Mouse (Mus musculus) MEL (cell line): ENCODE measurements around the gene Zswim7. TPM values are rescaled to one million over a fixed set of nuclear protein-coding genes. Genes with fewer than 3 reads are reported as not detected.

Experiments
- DNase-seq: peaks from one replicate; pipeline ENCODE4 v3.0.0; 2011; ENCODE audit warnings: low read depth, low spot score
- H3K27ac ChIP-seq: 2 replicates; pipeline ENCODE4 v1.5.1; 2012; ENCODE audit warnings: low read depth, mild to moderate bottlenecking, control low read depth, low read length, moderate library complexity; ENCODE audit not compliant: control insufficient read depth
- H3K27me3 ChIP-seq, 2 experiments: fragments of 150-350 bp in 1 of 2; sonication (generic) in 1 of 2; 2 replicates each; pipeline ENCODE4 v1.6.1; 2012; ENCODE audit warnings: low read length in 2 of 2, mild to moderate bottlenecking in 2 of 2, improper control_type of control experiment in 1 of 2, moderate library complexity in 1 of 2; ENCODE audit not compliant: insufficient read depth in 2 of 2, control insufficient read depth in 1 of 2
- H3K36me3 ChIP-seq, 2 experiments: 2 replicates each; pipeline ENCODE4 v1.6.1; 2012 to 2014; ENCODE audit warnings: low read length in 2 of 2, improper control_type of control experiment in 1 of 2, inconsistent platforms in 1 of 2, mild to moderate bottlenecking in 1 of 2; ENCODE audit not compliant: insufficient read depth in 2 of 2, control insufficient read depth in 1 of 2
- H3K4me1 ChIP-seq, 2 experiments: fragments of 150-350 bp in 1 of 2; sonication (generic) in 1 of 2; 2 replicates each; pipeline ENCODE4 v1.6.1; 2012; ENCODE audit warnings: low read length in 2 of 2, improper control_type of control experiment in 1 of 2, mild to moderate bottlenecking in 1 of 2; ENCODE audit not compliant: insufficient read depth in 2 of 2, control insufficient read depth in 1 of 2
- H3K4me3 ChIP-seq, 2 experiments: fragments of 150-350 bp in 1 of 2; sonication (generic) in 1 of 2; 2 replicates each; pipeline ENCODE4 v1.5.1; 2012; ENCODE audit warnings: low read depth in 2 of 2, low read length in 2 of 2, mild to moderate bottlenecking in 2 of 2, moderate library complexity in 2 of 2, control low read depth in 1 of 2, improper control_type of control experiment in 1 of 2; ENCODE audit not compliant: control insufficient read depth in 1 of 2, insufficient read depth in 1 of 2
- H3K79me2 ChIP-seq: 2 replicates; pipeline ENCODE4 v1.6.1; 2012; ENCODE audit warnings: mild to moderate bottlenecking, low read length, moderate library complexity; ENCODE audit not compliant: control insufficient read depth, poor library complexity, insufficient read depth
- H3K9ac ChIP-seq: 2 replicates; pipeline ENCODE4 v1.6.1; 2012; ENCODE audit warnings: low read depth, mild to moderate bottlenecking, control low read depth, low read length, moderate library complexity; ENCODE audit not compliant: control insufficient read depth, poor library complexity, severe bottlenecking
- H3K9me3 ChIP-seq: fragments of 150-350 bp; sonication (generic); replicated peaks from 2 replicates; pipeline ENCODE4 v1.6.1; 2012; ENCODE audit warnings: mild to moderate bottlenecking, low read length, improper control_type of control experiment, moderate library complexity; ENCODE audit not compliant: insufficient read depth
- BHLHE40 ChIP-seq: IDR thresholded peaks from 2 replicates; pipeline ENCODE4 v1.6.1; 2012; ENCODE audit warnings: low read depth, mild to moderate bottlenecking, inconsistent platforms, low read length, improper control_type of control experiment, borderline replicate concordance
- CTCF ChIP-seq, 3 experiments: IDR thresholded peaks in 2 of 3; conservative IDR thresholded peaks in 1 of 3; 2 replicates each; pipeline ENCODE4 v1.5.1; 2011 to 2012; ENCODE audit warnings: low read length in 3 of 3, low read depth in 2 of 3, mild to moderate bottlenecking in 2 of 3, improper control_type of control experiment in 1 of 3, inconsistent platforms in 1 of 3, mixed read lengths in 1 of 3, moderate library complexity in 1 of 3; ENCODE audit not compliant: control insufficient read depth in 1 of 3, insufficient read depth in 1 of 3, poor library complexity in 1 of 3, severe bottlenecking in 1 of 3
- E2F4 ChIP-seq: IDR thresholded peaks from 2 replicates; pipeline ENCODE4 v1.6.1; 2011; ENCODE audit warnings: low read depth, low read length, improper control_type of control experiment, borderline replicate concordance
- ELF1 ChIP-seq: IDR thresholded peaks from 2 replicates; pipeline ENCODE4 v1.6.1; 2014; ENCODE audit warnings: low read depth, mild to moderate bottlenecking, inconsistent platforms, low read length, improper control_type of control experiment, moderate library complexity
- EP300 ChIP-seq, 2 experiments: IDR thresholded peaks; 2 replicates each; pipeline ENCODE4 v1.6.1; 2011; ENCODE audit warnings: improper control_type of control experiment in 2 of 2, low read length in 2 of 2, low read depth in 1 of 2, mild to moderate bottlenecking in 1 of 2
- GABPA ChIP-seq: IDR thresholded peaks from 2 replicates; pipeline ENCODE4 v1.6.1; 2012; ENCODE audit warnings: low read depth, mild to moderate bottlenecking, inconsistent platforms, low read length, improper control_type of control experiment, moderate library complexity
- HCFC1 ChIP-seq: IDR thresholded peaks from 2 replicates; pipeline ENCODE4 v1.6.1; 2012; ENCODE audit warnings: low read depth, mild to moderate bottlenecking, inconsistent platforms, low read length, improper control_type of control experiment, moderate library complexity
- KAT2A ChIP-seq: conservative IDR thresholded peaks from 2 replicates; pipeline ENCODE4 v1.6.1; 2012; ENCODE audit warnings: low read depth, low read length, improper control_type of control experiment, inconsistent platforms
- MAX ChIP-seq: IDR thresholded peaks from 2 replicates; pipeline ENCODE4 v1.6.1; 2011; ENCODE audit warnings: low read length, improper control_type of control experiment
- MEF2A ChIP-seq: IDR thresholded peaks from 2 replicates; pipeline ENCODE4 v1.6.1; 2014; ENCODE audit warnings: low read depth, mild to moderate bottlenecking, inconsistent platforms, low read length, improper control_type of control experiment; ENCODE audit not compliant: poor library complexity, insufficient replicate concordance, severe bottlenecking; ENCODE audit errors: extremely low read depth
- MXI1 ChIP-seq: IDR thresholded peaks from 2 replicates; pipeline ENCODE4 v1.6.1; 2011; ENCODE audit warnings: mild to moderate bottlenecking, low read depth, low read length, improper control_type of control experiment
- NRF1 ChIP-seq: IDR thresholded peaks from 2 replicates; pipeline ENCODE4 v1.6.1; 2014; ENCODE audit warnings: low read depth, mild to moderate bottlenecking, inconsistent platforms, low read length, improper control_type of control experiment, moderate library complexity; ENCODE audit not compliant: poor library complexity, insufficient read depth, severe bottlenecking
- POLR2A ChIP-seq, 2 experiments: IDR thresholded peaks; 2 replicates each; pipeline ENCODE4 v1.6.1; 2011 to 2012; ENCODE audit warnings: low read length in 2 of 2, mild to moderate bottlenecking in 2 of 2, control low read depth in 1 of 2, improper control_type of control experiment in 1 of 2, low read depth in 1 of 2, moderate library complexity in 1 of 2; ENCODE audit not compliant: control insufficient read depth in 1 of 2, insufficient read depth in 1 of 2, poor library complexity in 1 of 2
- RCOR1 ChIP-seq: IDR thresholded peaks from 2 replicates; pipeline ENCODE4 v1.6.1; 2012; ENCODE audit warnings: low read depth, mild to moderate bottlenecking, inconsistent platforms, low read length, improper control_type of control experiment
- TAL1 ChIP-seq: IDR thresholded peaks from 2 replicates; pipeline ENCODE4 v1.6.1; 2012; ENCODE audit warnings: mild to moderate bottlenecking, inconsistent platforms, low read length, moderate library complexity, mixed read lengths
- TBP ChIP-seq: IDR thresholded peaks from 2 replicates; pipeline ENCODE4 v1.8.0; 2011; ENCODE audit warnings: low read depth, low read length, improper control_type of control experiment
- ZC3H11A ChIP-seq: IDR thresholded peaks from 2 replicates; pipeline ENCODE4 v1.6.1; 2012; ENCODE audit warnings: low read depth, mild to moderate bottlenecking, inconsistent platforms, low read length, improper control_type of control experiment
- ZMIZ1 ChIP-seq: IDR thresholded peaks from 2 replicates; pipeline ENCODE4 v1.6.1; 2012; ENCODE audit warnings: low read depth, mild to moderate bottlenecking, inconsistent platforms, low read length, improper control_type of control experiment, moderate library complexity
- ZNF384 ChIP-seq: IDR thresholded peaks from 2 replicates; pipeline ENCODE4 v1.6.1; 2012; ENCODE audit warnings: low read depth, mild to moderate bottlenecking, inconsistent platforms, low read length, improper control_type of control experiment
- polyA plus RNA-seq, 2 experiments: library from polyadenylated mRNA; stranded (reverse) in 1 of 2; unstranded in 1 of 2; fragments of >175 nt in 1 of 2; fragments of >200 nt in 1 of 2; gene quantifications; 2 replicates each; pipeline versions ENCODE4 v1.2.1 to v1.2.4; 2012; ENCODE audit warnings: low replicate concordance in 2 of 2, low read depth in 1 of 2; ENCODE audit not compliant: insufficient read length in 2 of 2, insufficient read depth in 1 of 2, missing spikeins in 1 of 2
- total RNA-seq: library from RNA; depleted of rRNA; stranded (reverse); fragments of 300-350 nt; gene quantifications from 2 replicates; pipeline ENCODE4 v1.2.3, GENCODE M21; 2012

Gene Zswim7
- total and polyA plus RNA-seq, 3 experiments: 15.1 to 18.7 TPM; not detected in 1

- H3K27ac ChIP-seq: no peak overlapping the region
- H3K9me3 ChIP-seq: no peaks in the 10 kb centered on the region
- no peaks in the 10 kb centered on the region for H3K79me2 ChIP-seq
- no peaks in the 10 kb centered on the region for H3K4me1 ChIP-seq
- peaks cover 0 to 16% of the 10 kb centered on the region in 2 experiments; a peak in 2 of 4 replicates for H3K36me3 ChIP-seq
- no peak overlapping the region for H3K4me3 ChIP-seq
- DNase-seq: no peak
- H3K27me3 ChIP-seq: no peaks in the 10 kb centered on the region
- no peak overlapping the region for H3K9ac ChIP-seq
- TF ChIP-seq EP300 (IDR thresholded peaks at IDR 0.05; ENCODE audit: low read depth in 1 of 2, low read length in 2 of 2) (no peak), POLR2A (IDR thresholded peaks at IDR 0.05; ENCODE audit: control insufficient read depth in 1 of 2, insufficient read depth in 1 of 2, low read depth in 1 of 2, low read length in 2 of 2, poor library complexity in 1 of 2) (no peak), MEF2A (no peak), ZNF384 (no peak), TBP (no peak), NRF1 (no peak), ZC3H11A (no peak)
Observed at GRCm38 (mm10) chr11:62305866-62306265, 24.7 kb upstream of the Zswim7 start.

GRCm38 (mm10) chr11:62298883-62299282 is 17.7 kb upstream of the Zswim7 start:
- TF ChIP-seq KAT2A (no peak), GABPA (no peak), BHLHE40 (no peak), MEF2A (no peak), RCOR1 (no peak), ELF1 (no peak)
- peaks cover 2 to 15% of the 10 kb centered on the region in 2 experiments; a peak in 3 of 4 replicates for H3K36me3 ChIP-seq
- no peak overlapping the region for H3K4me3 ChIP-seq
- no peak for DNase-seq
- H3K27me3 ChIP-seq: no peaks in the 10 kb centered on the region
- H3K4me1 ChIP-seq: no peaks in the 10 kb centered on the region
- no peaks in the 10 kb centered on the region for H3K79me2 ChIP-seq
- H3K27ac ChIP-seq: no peak overlapping the region
- no peak overlapping the region for H3K9ac ChIP-seq
- H3K9me3 ChIP-seq: no peaks in the 10 kb centered on the region

- no peak for DNase-seq
- no peaks in the 10 kb centered on the region for H3K9me3 ChIP-seq
- H3K4me3 ChIP-seq: no peak overlapping the region
- TF ChIP-seq ZMIZ1 (no peak), CTCF (IDR thresholded peaks at IDR 0.05 in 2 of 3, conservative IDR thresholded peaks at IDR 0.05 in 1 of 3; ENCODE audit: control insufficient read depth in 1 of 3, insufficient read depth in 1 of 3, low read depth in 2 of 3, low read length in 3 of 3, poor library complexity in 1 of 3, severe bottlenecking in 1 of 3) (no peak), HCFC1 (no peak), MXI1 (no peak), E2F4 (no peak), POLR2A (IDR thresholded peaks at IDR 0.05; ENCODE audit: control insufficient read depth in 1 of 2, insufficient read depth in 1 of 2, low read depth in 1 of 2, low read length in 2 of 2, poor library complexity in 1 of 2) (no peak), MAX (no peak), TAL1 (no peak)
- no peak overlapping the region for H3K9ac ChIP-seq
- H3K36me3 ChIP-seq: peaks cover 2 to 6% of the 10 kb centered on the region in 2 experiments; a peak in 3 of 4 replicates
- no peaks in the 10 kb centered on the region for H3K27me3 ChIP-seq
- no peaks in the 10 kb centered on the region for H3K4me1 ChIP-seq
- no peak overlapping the region for H3K27ac ChIP-seq
- H3K79me2 ChIP-seq: no peaks in the 10 kb centered on the region
Observed at GRCm38 (mm10) chr11:62294121-62294520, 12.9 kb upstream of the Zswim7 start.
